Mouse (Mus musculus) liver, postnatal 0 days (tissue): Measurements from ENCODE around the gene Gle1.

ENCODE experiments used
- CTCF ChIP-seq: sonication (generic); IDR thresholded peaks from 2 replicates; pipeline ENCODE4 v1.5.1; 2016; ENCODE audit warnings: antibody characterized with exemption, low read depth
- EP300 ChIP-seq: IDR thresholded peaks from 2 replicates; pipeline ENCODE4 v1.6.1; 2016; ENCODE audit warnings: antibody characterized with exemption, low read depth, mild to moderate bottlenecking

DNA sequence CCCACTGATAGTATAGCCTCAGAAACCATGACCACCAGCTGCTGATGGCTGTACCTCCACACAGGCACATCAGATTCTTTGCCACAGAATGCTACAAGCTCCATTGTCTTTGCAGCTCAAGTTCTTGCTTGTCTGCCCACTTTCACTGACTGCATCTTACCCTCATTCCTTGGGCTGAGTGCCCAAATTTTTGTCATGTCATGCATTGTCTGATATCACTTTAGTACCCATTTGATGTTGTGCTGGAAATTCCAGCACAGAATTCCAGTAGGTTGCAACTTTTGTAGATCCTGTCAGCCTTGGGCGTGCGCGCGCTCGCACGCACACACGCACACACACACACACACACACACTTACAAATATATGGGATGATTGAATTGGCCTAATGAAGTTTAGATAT is 26.0 kb downstream of the Gle1 start:
- no peak for TF ChIP-seq CTCF
- TF ChIP-seq EP300, result no peak
